ENCODE assay signal across 9 mouse cellular contexts in the genomic region with DNA sequence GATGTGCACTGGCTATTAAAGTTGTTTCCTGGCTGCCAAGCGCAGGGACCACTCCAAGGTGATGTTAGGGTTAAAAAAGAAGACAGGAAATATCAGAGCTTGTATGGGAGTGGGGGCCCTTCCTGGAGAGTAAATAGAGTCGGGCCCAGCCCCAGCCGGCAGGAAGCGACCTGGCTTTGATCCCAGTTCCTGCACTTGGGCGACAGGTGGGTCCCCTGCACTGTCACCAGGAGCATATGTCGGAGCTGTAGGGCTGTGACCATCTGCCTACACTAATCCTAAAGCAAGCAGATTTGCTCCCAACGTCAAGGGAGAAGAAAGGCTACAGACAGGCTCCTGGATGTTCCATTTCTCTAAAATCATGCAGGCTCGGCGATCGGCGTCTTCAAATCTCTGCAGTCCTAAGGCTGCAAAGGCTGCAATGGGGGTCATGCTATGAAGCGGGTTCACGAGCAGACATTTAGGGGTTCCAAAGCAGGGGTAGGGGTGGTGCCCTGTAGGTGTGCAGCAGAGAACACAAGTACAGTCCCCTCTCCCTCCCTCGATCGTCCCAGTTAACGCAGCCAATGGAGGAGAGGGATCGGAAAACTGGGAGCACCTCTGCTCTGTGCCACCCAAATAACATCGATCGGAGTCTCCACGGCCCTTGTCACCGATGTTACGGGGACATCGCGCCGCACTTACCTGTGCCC. TPM values are rescaled to one million over a fixed set of nuclear protein-coding genes. Genes with fewer than 3 reads are reported as not detected.
DNase-seq lines count a peak whose midpoint lies in the region; ATAC-seq and TF ChIP-seq lines count a peak whose summit lies in the region.
"Had no signal": no experiment of that assay in that cellular context is flagged by ENCODE, and none has a peak within 500 bp of the region (broad histone marks: within the 10 kb centered on the region; RNA-seq: fewer than 3 reads in every experiment).

No protein-coding gene starts in this region.

- DNase-seq in A20 (ENCODE audit: low read depth, low spot score) (peak; percentile 9), G1E (ENCODE audit: low spot score) (peak; percentile 6)
- DNase-seq in heart, postnatal 0 days (ENCODE audit: low spot score) = peak; percentile 51
- DNase-seq in kidney, postnatal 14 days = peak; percentile 79
- DNase-seq in lung, postnatal 36 days = peak; percentile 79
- peak; percentile 68 for DNase-seq in thymus, adult 2 months
- no peak for DNase-seq in frontal cortex, postnatal 25 days (ENCODE audit: low spot score in 2 of 2)

- TF ChIP-seq CTCF in G1E (IDR thresholded peaks at IDR 0.05; ENCODE audit: low read depth, low read length) = no peak
- TF ChIP-seq CTCF in heart, postnatal 0 days (IDR thresholded peaks at IDR 0.05; ENCODE audit: low read depth) = no peak
- TF ChIP-seq CTCF in thymus, adult 2 months (IDR thresholded peaks at IDR 0.05; ENCODE audit: borderline replicate concordance, control insufficient read depth, extremely low read depth, insufficient read depth, low read length, poor library complexity) = no peak

- ATAC-seq in G1E (ENCODE audit: extremely low read depth, insufficient number of reproducible peaks, low FRiP score, poor library complexity, severe bottlenecking) = no peak
- ATAC-seq in common myeloid progenitor, adult 5-6 weeks (replicated peaks; ENCODE audit: low read depth, poor library complexity, severe bottlenecking) = peak; percentile 4
- ATAC-seq in heart, postnatal 0 days (ENCODE audit: insufficient read depth, low read depth) = peak; percentile 27

- H3K9ac ChIP-seq in heart, postnatal 0 days (replicated peaks; ENCODE audit: low read depth, low read length) = peak overlapping the region; percentile 65

- H3K36me3 ChIP-seq in G1E (replicated peaks) = peaks cover 2% of the 10 kb centered on the region
- no peaks in the 10 kb centered on the region for H3K36me3 ChIP-seq in heart, postnatal 0 days (replicated peaks; ENCODE audit: control insufficient read depth, insufficient read depth, low read length)
- no peaks in the 10 kb centered on the region for H3K36me3 ChIP-seq in thymus, adult 2 months (ENCODE audit: control insufficient read depth, insufficient read depth, low read length)

- WGBS in heart, postnatal 0 days = 2% methylated on average over 25 of the region's 25 CpGs
- WGBS in thymus, adult 2 months = under 1% methylated on average over 25 of the region's 25 CpGs

- peak overlapping the region; percentile 83 for H3K27ac ChIP-seq in heart, postnatal 0 days (ENCODE audit: low read depth)
- H3K27ac ChIP-seq in thymus, adult 2 months (ENCODE audit: control insufficient read depth, insufficient read depth, low read length) = peak overlapping the region; percentile 95

- H3K4me2 ChIP-seq in heart, postnatal 0 days (ENCODE audit: low read depth, low read length) = peak overlapping the region; percentile 86

- H3K4me1 ChIP-seq in G1E (ENCODE audit: insufficient read depth, low read depth, low read length) = peaks cover 32% of the 10 kb centered on the region
- 0 out of 2 replicates have a peak, but pooled peaks cover 7% of the 10 kb centered on the region for H3K4me1 ChIP-seq in heart, postnatal 0 days (ENCODE audit: control insufficient read depth, insufficient read depth)
- peaks cover 30% of the 10 kb centered on the region for H3K4me1 ChIP-seq in thymus, adult 2 months (replicated peaks; ENCODE audit: control insufficient read depth, insufficient read depth, low read length)

- no peaks in the 10 kb centered on the region for H3K9me3 ChIP-seq in G1E (replicated peaks)
- H3K9me3 ChIP-seq in heart, postnatal 0 days (replicated peaks; ENCODE audit: control insufficient read depth, low read length) = no peaks in the 10 kb centered on the region

- no peak for TF ChIP-seq EP300 in heart, postnatal 0 days (IDR thresholded peaks at IDR 0.05; ENCODE audit: low read depth)

- TF ChIP-seq POLR2A in thymus, adult 2 months (IDR thresholded peaks at IDR 0.05; ENCODE audit: control insufficient read depth, extremely low read depth, insufficient read depth, low read length, poor library complexity) = no peak

- peak overlapping the region; percentile 87 for H3K4me3 ChIP-seq in G1E (ENCODE audit: low read depth, low read length)
- peak overlapping the region; percentile 74 for H3K4me3 ChIP-seq in heart, postnatal 0 days (ENCODE audit: low read depth, low read length)
- peak overlapping the region; percentile 80 for H3K4me3 ChIP-seq in thymus, adult 2 months (ENCODE audit: control insufficient read depth, insufficient read depth, low read length)

- no peaks in the 10 kb centered on the region for H3K27me3 ChIP-seq in G1E (ENCODE audit: insufficient read depth, low read length)
- H3K27me3 ChIP-seq in heart, postnatal 0 days (ENCODE audit: control insufficient read depth, insufficient read depth, low read length) = no peaks in the 10 kb centered on the region
- H3K27me3 ChIP-seq in thymus, adult 2 months (ENCODE audit: control insufficient read depth, insufficient read depth, low read length) = no peaks in the 10 kb centered on the region

RNA-seq across cellular contexts. Expression of gene Tecpr1, which starts 0.5 kb away (rescaled TPM):
- total RNA-seq in G1E (2014; fragmentation: Nextera tagmentation) (7.0 and 10.8 TPM in 2 replicates), G1E (2017) (17.5 and 20.1 TPM in 2 replicates)
- polyA plus RNA-seq in G1E (2012) = 5.8 and 6.9 TPM in 2 replicates
- total RNA-seq in common myeloid progenitor, adult 5-6 weeks (2017) = 3.4 and 5.6 TPM in 2 replicates
- 19.2 and 28.3 TPM in 2 replicates for total RNA-seq in heart, postnatal 0 days (2014; rRNA removed; ENCODE audit: low replicate concordance)
- polyA plus RNA-seq in heart, postnatal 0 days (2015; fragmentation: Nextera tagmentation; extraction: Ambion mirVana) = 11.7 and 13.5 TPM in 2 replicates
- 220 and 240 TPM in 2 replicates for polyA plus RNA-seq in thymus, adult 2 months (2012; rRNA removed)

RNA-seq across cellular contexts. Expression of gene Bri3, which starts 21.3 kb away (rescaled TPM):
- total RNA-seq in G1E (2014; fragmentation: Nextera tagmentation) (33.0 and 37.6 TPM in 2 replicates), G1E (2017) (60.2 and 63.4 TPM in 2 replicates)
- 58.1 and 75.9 TPM in 2 replicates for polyA plus RNA-seq in G1E (2012)
- total RNA-seq in common myeloid progenitor, adult 5-6 weeks (2017) = 13.3 and 16.5 TPM in 2 replicates
- total RNA-seq in heart, postnatal 0 days (2014; rRNA removed; ENCODE audit: low replicate concordance) = 51.3 and 71.0 TPM in 2 replicates
- polyA plus RNA-seq in heart, postnatal 0 days (2015; fragmentation: Nextera tagmentation; extraction: Ambion mirVana) = 278 and 304 TPM in 2 replicates
- polyA plus RNA-seq in thymus, adult 2 months (2012; rRNA removed) = 70.8 and 76.9 TPM in 2 replicates

RNA-seq across cellular contexts. Expression of gene Bhlha15, which starts 32.9 kb away (rescaled TPM):
- total RNA-seq in G1E (2014; fragmentation: Nextera tagmentation) (3.2 and 3.5 TPM in 2 replicates), G1E (2017) (0.35 and 0.44 TPM in 2 replicates)
- 1.4 and 1.5 TPM in 2 replicates for polyA plus RNA-seq in G1E (2012)
- total RNA-seq in common myeloid progenitor, adult 5-6 weeks (2017) = 0.34 and 0.37 TPM in 2 replicates
- 0.31 and 0.54 TPM in 2 replicates for total RNA-seq in heart, postnatal 0 days (2014; rRNA removed; ENCODE audit: low replicate concordance)
- polyA plus RNA-seq in heart, postnatal 0 days (2015; fragmentation: Nextera tagmentation; extraction: Ambion mirVana) = 0.04 and 0.08 TPM in 2 replicates
- 0.42 and 0.70 TPM in 2 replicates for polyA plus RNA-seq in thymus, adult 2 months (2012; rRNA removed)
- total RNA-seq: gastrocnemius, adult 8-10 months had no signal

Comparison
In these comparisons a context has a peak if more than half of its experiments do, and no peak if none do; other contexts are left out.
1. DNase-seq: peak in A20 (single experiment), G1E (single experiment), heart, postnatal 0 days (single experiment), kidney, postnatal 14 days (single experiment), lung, postnatal 36 days (single experiment) and thymus, adult 2 months (single experiment); none in frontal cortex, postnatal 25 days (0 of 2).
2. Peak in every context shown above with its lines, with median percentiles within 50 percentile points of each other: H3K4me3 ChIP-seq.